8 mouse cellular contexts compared by ENCODE assay signal in genomic region chr10:64750791-64751190, GRCm38 (mm10).
A peak's percentile ranks its signal among the peaks of the same experiment; 100 is the strongest.
DNase-seq lines count a peak whose midpoint lies in the region; ATAC-seq and TF ChIP-seq lines count a peak whose summit lies in the region.

No protein-coding gene starts in this region.

- WGBS in heart, postnatal 0 days, result 33% methylated on average over 5 of the region's 5 CpGs
- 33% methylated on average over 5 of the region's 5 CpGs for WGBS in heart, embryonic 11.5 days (ENCODE audit: insufficient replicate concordance)
- 42% methylated on average over 5 of the region's 5 CpGs for WGBS in embryonic facial prominence, embryonic 10.5 days
- WGBS in stomach, postnatal 0 days, result 28% methylated on average over 5 of the region's 5 CpGs

- no peak overlapping the region for H3K27ac ChIP-seq in heart, postnatal 0 days (ENCODE audit: low read depth)
- H3K27ac ChIP-seq in heart, embryonic 11.5 days (ENCODE audit: low read depth, low read length), result no peak overlapping the region
- H3K27ac ChIP-seq in embryonic facial prominence, embryonic 10.5 days (replicated peaks), result no peak overlapping the region
- no peak overlapping the region for H3K27ac ChIP-seq in stomach, postnatal 0 days (replicated peaks)

- no peaks in the 10 kb centered on the region for H3K27me3 ChIP-seq in heart, postnatal 0 days (ENCODE audit: control insufficient read depth, insufficient read depth, low read length)
- H3K27me3 ChIP-seq in heart, embryonic 11.5 days (ENCODE audit: control insufficient read depth, insufficient read depth, low read length), result no peaks in the 10 kb centered on the region
- no peaks in the 10 kb centered on the region for H3K27me3 ChIP-seq in embryonic facial prominence, embryonic 10.5 days (replicated peaks; ENCODE audit: low read depth, poor library complexity, severe bottlenecking)
- H3K27me3 ChIP-seq in stomach, postnatal 0 days (ENCODE audit: control insufficient read depth, insufficient read depth, low read length), result no peaks in the 10 kb centered on the region

- peak; percentile 12 for DNase-seq in heart, postnatal 0 days (ENCODE audit: low spot score)
- DNase-seq in urinary bladder, postnatal 14 days (ENCODE audit: low spot score), result peak; percentile 4
- no peak for DNase-seq in urinary bladder, postnatal 36 days (ENCODE audit: low spot score in 2 of 2)
- DNase-seq in embryonic facial prominence, embryonic 10.5 days (ENCODE audit: low spot score), result peak; percentile 15
- peak; percentile 3 to 6 for DNase-seq in left cerebral cortex, adult 8-10 months (ENCODE audit: low spot score in 2 of 2)
- DNase-seq in stomach, postnatal 0 days (ENCODE audit: low spot score), result peak; percentile 13
- DNase-seq in gastrocnemius, postnatal 25 days, result no peak

- H3K4me3 ChIP-seq in heart, postnatal 0 days (ENCODE audit: low read depth, low read length), result no peak overlapping the region
- no peak overlapping the region for H3K4me3 ChIP-seq in heart, embryonic 11.5 days (ENCODE audit: low read depth, low read length)
- H3K4me3 ChIP-seq in embryonic facial prominence, embryonic 10.5 days, result no peak overlapping the region
- no peak overlapping the region for H3K4me3 ChIP-seq in stomach, postnatal 0 days (ENCODE audit: low read depth, low read length)

- no peak for ATAC-seq in heart, postnatal 0 days (ENCODE audit: insufficient read depth, low read depth)
- no peak for ATAC-seq in heart, embryonic 11.5 days (replicated peaks; ENCODE audit: insufficient number of reproducible peaks, low FRiP score, low TSS enrichment)
- ATAC-seq in stomach, postnatal 0 days (ENCODE audit: low FRiP score, low TSS enrichment), result no peak

- H3K9me3 ChIP-seq in heart, postnatal 0 days (replicated peaks; ENCODE audit: control insufficient read depth, low read length), result 0 out of 2 replicates have a peak, but pooled peaks cover 4% of the 10 kb centered on the region
- H3K9me3 ChIP-seq in heart, embryonic 11.5 days (replicated peaks; ENCODE audit: control insufficient read depth, low read length), result no peaks in the 10 kb centered on the region
- H3K9me3 ChIP-seq in embryonic facial prominence, embryonic 10.5 days, result no peaks in the 10 kb centered on the region
- no peaks in the 10 kb centered on the region for H3K9me3 ChIP-seq in stomach, postnatal 0 days (ENCODE audit: control insufficient read depth, low read length)

- TF ChIP-seq EP300 in heart, postnatal 0 days (IDR thresholded peaks at IDR 0.05; ENCODE audit: low read depth), result no peak
- no peak for TF ChIP-seq EP300 in stomach, postnatal 0 days (optimal IDR thresholded peaks at IDR 0.05)

- H3K36me3 ChIP-seq in heart, postnatal 0 days (replicated peaks; ENCODE audit: control insufficient read depth, insufficient read depth, low read length), result no peaks in the 10 kb centered on the region
- H3K36me3 ChIP-seq in heart, embryonic 11.5 days (ENCODE audit: control insufficient read depth, insufficient read depth, low read length), result no peaks in the 10 kb centered on the region
- no peaks in the 10 kb centered on the region for H3K36me3 ChIP-seq in embryonic facial prominence, embryonic 10.5 days (replicated peaks)
- H3K36me3 ChIP-seq in stomach, postnatal 0 days (ENCODE audit: control insufficient read depth, insufficient read depth, low read length), result no peaks in the 10 kb centered on the region

- peak; percentile 69 for TF ChIP-seq CTCF in heart, postnatal 0 days (IDR thresholded peaks at IDR 0.05; ENCODE audit: low read depth)
- TF ChIP-seq CTCF in stomach, postnatal 0 days (IDR thresholded peaks at IDR 0.05; ENCODE audit: low read depth), result peak; percentile 75

- no peaks in the 10 kb centered on the region for H3K4me1 ChIP-seq in heart, postnatal 0 days (ENCODE audit: control insufficient read depth, insufficient read depth)
- H3K4me1 ChIP-seq in heart, embryonic 11.5 days (ENCODE audit: control insufficient read depth, insufficient read depth, low read length), result no peaks in the 10 kb centered on the region
- no peaks in the 10 kb centered on the region for H3K4me1 ChIP-seq in embryonic facial prominence, embryonic 10.5 days
- H3K4me1 ChIP-seq in stomach, postnatal 0 days (replicated peaks; ENCODE audit: control insufficient read depth, insufficient read depth), result no peaks in the 10 kb centered on the region

- no peak overlapping the region for H3K4me2 ChIP-seq in heart, postnatal 0 days (ENCODE audit: low read depth, low read length)
- no peak overlapping the region for H3K4me2 ChIP-seq in heart, embryonic 11.5 days
- H3K4me2 ChIP-seq in stomach, postnatal 0 days (replicated peaks; ENCODE audit: low read depth), result no peak overlapping the region

- no peak overlapping the region for H3K9ac ChIP-seq in heart, postnatal 0 days (replicated peaks; ENCODE audit: low read depth, low read length)
- H3K9ac ChIP-seq in heart, embryonic 11.5 days (ENCODE audit: low read depth, low read length), result no peak overlapping the region
- H3K9ac ChIP-seq in stomach, postnatal 0 days (ENCODE audit: low read length), result no peak overlapping the region

Comparison
In these comparisons a context has a peak if more than half of its experiments do, and no peak if none do; other contexts are left out.
1. DNase-seq: peak in heart, postnatal 0 days (single experiment), urinary bladder, postnatal 14 days (single experiment), embryonic facial prominence, embryonic 10.5 days (single experiment), left cerebral cortex, adult 8-10 months (2 of 2) and stomach, postnatal 0 days (single experiment); none in urinary bladder, postnatal 36 days (0 of 2) and gastrocnemius, postnatal 25 days (single experiment).